Mouse (Mus musculus) bone marrow, adult 2 months (tissue): Measurements from ENCODE around the gene Tmem80.

Source experiments
- CTCF ChIP-seq: fragments of 200-500 bp; IDR thresholded peaks from 2 replicates; pipeline ENCODE4 v1.5.1; 2011; ENCODE audit warnings: low read length, control low read depth; ENCODE audit not compliant: control insufficient read depth, insufficient read depth
- POLR2A ChIP-seq: fragments of 200-500 bp; IDR thresholded peaks from 2 replicates; pipeline ENCODE4 v1.6.1; 2011; ENCODE audit warnings: low read depth, mild to moderate bottlenecking, control low read depth, low read length, borderline replicate concordance; ENCODE audit not compliant: control insufficient read depth

- TF ChIP-seq CTCF (no peak), POLR2A (no peak)
These were observed 36.2 kb downstream of the Tmem80 start for GRCm38 (mm10) chr7:141363752-141364125.
